Mouse (Mus musculus) gastrocnemius, postnatal 10 days (tissue): Measurements from ENCODE around the gene Ankrd40. TPM values are rescaled to one million over a fixed set of nuclear protein-coding genes. Genes with fewer than 3 reads are reported as not detected.

Source experiments
- total RNA-seq, 2 experiments: library from RNA; stranded (reverse); gene quantifications; 2 replicates each; pipeline ENCODE4 v1.2.3; 2021

Gene Ankrd40
- total RNA-seq, 2 experiments from 2014 or later, result 135 to 141 TPM

Other genes with a start within 250 kb of the Ankrd40 start
- 100 to 1,000 TPM in 1 of 2 experiments, 10 to 100 TPM in 1; 85.6 to 102 TPM for gene Tob1, start 116.5 kb upstream of the Ankrd40 start, total RNA-seq
- 1 to 10 TPM; 1.9 to 2.6 TPM for gene Wfikkn2, start 82.0 kb upstream of the Ankrd40 start, total RNA-seq
- not detected for gene Gm21885, start 46.1 kb upstream of the Ankrd40 start, total RNA-seq
- 10 to 100 TPM; 31.8 to 55.4 TPM for gene Luc7l3, start 6.0 kb upstream of the Ankrd40 start, total RNA-seq
- 1 to 10 TPM; 1.9 to 2.1 TPM for gene Abcc3, start 65.0 kb downstream of the Ankrd40 start, total RNA-seq
- 1 to 10 TPM; 7.0 to 9.0 TPM for gene Cacna1g, start 146.2 kb downstream of the Ankrd40 start, total RNA-seq
- gene Spata20, start 158.2 kb downstream of the Ankrd40 start, total RNA-seq, result not detected
- under 1 TPM; 0.21 to 0.59 TPM for gene Epn3, start 172.0 kb downstream of the Ankrd40 start, total RNA-seq
- not detected for gene Mycbpap, start 193.7 kb downstream of the Ankrd40 start, total RNA-seq
- gene Rsad1, start 221.3 kb downstream of the Ankrd40 start, total RNA-seq, result 1 to 10 TPM; 4.3 to 6.0 TPM
- gene Chad, start 237.0 kb downstream of the Ankrd40 start, total RNA-seq, result 10 to 100 TPM; 10.3 to 14.3 TPM